Mouse (Mus musculus): ENCODE measurements around the gene Eda. TPM values are rescaled to one million over a fixed set of nuclear protein-coding genes. Genes with fewer than 3 reads are reported as not detected.

Gene Eda
- polyA plus RNA-seq, 1 experiment = 0.04 TPM

- H3K79me3 ChIP-seq (ENCODE audit: low read depth) = no peaks in the 10 kb centered on the region
- H3K79me2 ChIP-seq (ENCODE audit: control insufficient read depth, insufficient read depth) = no peaks in the 10 kb centered on the region
- no peak overlapping the region for H3ac ChIP-seq (ENCODE audit: control insufficient read depth, insufficient read length, low read depth)
- H3K4me3 ChIP-seq (ENCODE audit: insufficient read depth, poor library complexity, severe bottlenecking) = no peak overlapping the region
- no peaks in the 10 kb centered on the region for H3K36me3 ChIP-seq (ENCODE audit: control insufficient read depth, insufficient read depth)
- TF ChIP-seq CTCF (IDR thresholded peaks at IDR 0.05; ENCODE audit: control insufficient read depth, insufficient read depth, insufficient read length) (no peak), MAX (IDR thresholded peaks at IDR 0.05) (no peak), USF1 (IDR thresholded peaks at IDR 0.05; ENCODE audit: low read depth) (no peak), CEBPB (IDR thresholded peaks at IDR 0.05; ENCODE audit: low read depth) (no peak), MYOD1 (IDR thresholded peaks at IDR 0.05; ENCODE audit: control insufficient read depth, insufficient read length, low read depth) (no peak), FOSL1 (IDR thresholded peaks at IDR 0.05; ENCODE audit: insufficient read depth, low read length, poor library complexity, severe bottlenecking) (no peak), MYOG (IDR thresholded peaks at IDR 0.05; ENCODE audit: control insufficient read depth, extremely low read depth, insufficient read length) (no peak)
- no peaks in the 10 kb centered on the region for H3K27me3 ChIP-seq (ENCODE audit: control insufficient read depth, insufficient read depth, insufficient read length)
Observed at GRCm38 (mm10) chrX:100195286-100195685, 219.9 kb downstream of the Eda start.

GRCm38 (mm10) chrX:100313652-100314051 is 338.2 kb downstream of the Eda start:
- Histone ChIP-seq H3K27me3 (ENCODE audit: control insufficient read depth, insufficient read depth, insufficient read length) (no peaks in the 10 kb centered on the region), H3ac (ENCODE audit: control insufficient read depth, insufficient read length, low read depth) (no peak overlapping the region), H3K36me3 (ENCODE audit: control insufficient read depth, insufficient read depth) (no peaks in the 10 kb centered on the region), H3K79me3 (ENCODE audit: low read depth) (no peaks in the 10 kb centered on the region), H3K4me3 (ENCODE audit: insufficient read depth, poor library complexity, severe bottlenecking) (no peak overlapping the region), H3K79me2 (ENCODE audit: control insufficient read depth, insufficient read depth) (no peaks in the 10 kb centered on the region)
- no peak for TF ChIP-seq MYOG (IDR thresholded peaks at IDR 0.05; ENCODE audit: control insufficient read depth, extremely low read depth, insufficient read length)
- no peak for TF ChIP-seq FOSL1 (IDR thresholded peaks at IDR 0.05; ENCODE audit: insufficient read depth, low read length, poor library complexity, severe bottlenecking)
- TF ChIP-seq MYOD1 (IDR thresholded peaks at IDR 0.05; ENCODE audit: control insufficient read depth, insufficient read length, low read depth) = no peak
- TF ChIP-seq USF1 (IDR thresholded peaks at IDR 0.05; ENCODE audit: low read depth) = no peak
- no peak for TF ChIP-seq CEBPB (IDR thresholded peaks at IDR 0.05; ENCODE audit: low read depth)
- TF ChIP-seq MAX (IDR thresholded peaks at IDR 0.05) = no peak
- TF ChIP-seq CTCF (IDR thresholded peaks at IDR 0.05; ENCODE audit: control insufficient read depth, insufficient read depth, insufficient read length) = no peak

DNA sequence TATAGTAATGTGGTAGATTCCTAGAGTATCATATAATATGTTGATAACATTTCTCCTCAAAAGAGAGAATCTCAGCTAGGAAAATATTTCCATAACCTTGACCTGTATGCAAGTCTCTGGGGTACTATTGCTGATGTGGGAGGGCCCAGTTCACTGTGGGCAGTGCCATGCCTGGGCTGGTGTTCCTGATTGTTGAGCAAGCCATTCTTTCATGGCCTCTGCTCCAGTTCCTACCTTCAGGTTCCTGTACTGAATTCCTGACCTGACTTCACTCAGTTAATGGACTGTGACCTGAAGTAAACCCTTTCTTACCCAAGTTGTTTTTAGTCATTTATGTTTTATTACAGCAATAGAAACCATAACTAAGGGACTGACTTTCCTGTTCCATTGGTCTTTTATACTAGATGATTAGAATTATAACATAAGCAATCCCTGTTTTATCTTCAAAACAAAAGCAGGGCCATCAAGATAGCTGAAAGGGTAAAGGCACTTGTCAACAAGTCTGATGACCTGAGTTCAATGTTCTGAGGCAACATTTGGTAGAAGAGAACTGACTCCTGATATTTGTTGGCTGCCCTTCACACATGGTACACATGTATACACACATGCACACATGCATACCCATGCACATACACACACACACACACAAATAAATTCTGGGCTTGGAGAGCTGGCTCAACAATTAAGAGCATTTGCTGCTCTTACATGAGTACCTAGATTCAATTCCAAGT is 338.9 kb downstream of the Eda start:
- Histone ChIP-seq H3K36me3 (ENCODE audit: control insufficient read depth, insufficient read depth) (no peaks in the 10 kb centered on the region), H3K79me3 (ENCODE audit: low read depth) (no peaks in the 10 kb centered on the region), H3K27me3 (ENCODE audit: control insufficient read depth, insufficient read depth, insufficient read length) (no peaks in the 10 kb centered on the region), H3K79me2 (ENCODE audit: control insufficient read depth, insufficient read depth) (no peaks in the 10 kb centered on the region), H3K4me3 (ENCODE audit: insufficient read depth, poor library complexity, severe bottlenecking) (no peak overlapping the region), H3ac (ENCODE audit: control insufficient read depth, insufficient read length, low read depth) (no peak overlapping the region)
- TF ChIP-seq MYOG (IDR thresholded peaks at IDR 0.05; ENCODE audit: control insufficient read depth, extremely low read depth, insufficient read length) (no peak), MAX (IDR thresholded peaks at IDR 0.05) (no peak), FOSL1 (IDR thresholded peaks at IDR 0.05; ENCODE audit: insufficient read depth, low read length, poor library complexity, severe bottlenecking) (no peak), MYOD1 (IDR thresholded peaks at IDR 0.05; ENCODE audit: control insufficient read depth, insufficient read length, low read depth) (no peak), CTCF (IDR thresholded peaks at IDR 0.05; ENCODE audit: control insufficient read depth, insufficient read depth, insufficient read length) (no peak), USF1 (IDR thresholded peaks at IDR 0.05; ENCODE audit: low read depth) (no peak), CEBPB (IDR thresholded peaks at IDR 0.05; ENCODE audit: low read depth) (no peak)

DNA sequence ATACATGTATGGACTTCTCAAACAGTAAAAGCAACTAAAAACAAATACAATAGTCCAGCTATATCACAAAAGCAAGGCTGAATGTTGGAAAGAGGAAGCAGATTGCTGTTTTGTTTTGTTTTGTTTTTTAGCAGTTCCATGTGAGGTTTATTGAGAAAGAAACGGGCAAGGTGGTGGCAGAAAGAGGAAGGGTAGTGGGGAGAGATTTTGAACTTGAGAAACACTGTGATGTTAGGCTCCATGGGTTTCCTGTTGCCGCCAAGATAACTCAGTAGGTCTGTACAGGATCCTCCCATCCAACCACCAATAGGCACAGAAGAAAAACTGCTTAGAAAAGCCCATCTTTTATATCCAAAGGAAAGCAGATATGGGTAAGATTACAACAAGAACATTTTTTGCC is 365.3 kb downstream of the Eda start:
- no peak overlapping the region for H3ac ChIP-seq (ENCODE audit: control insufficient read depth, insufficient read length, low read depth)
- no peaks in the 10 kb centered on the region for H3K27me3 ChIP-seq (ENCODE audit: control insufficient read depth, insufficient read depth, insufficient read length)
- no peaks in the 10 kb centered on the region for H3K79me2 ChIP-seq (ENCODE audit: control insufficient read depth, insufficient read depth)
- no peaks in the 10 kb centered on the region for H3K79me3 ChIP-seq (ENCODE audit: low read depth)
- no peaks in the 10 kb centered on the region for H3K36me3 ChIP-seq (ENCODE audit: control insufficient read depth, insufficient read depth)
- TF ChIP-seq USF1 (IDR thresholded peaks at IDR 0.05; ENCODE audit: low read depth) = no peak
- no peak for TF ChIP-seq MYOG (IDR thresholded peaks at IDR 0.05; ENCODE audit: control insufficient read depth, extremely low read depth, insufficient read length)
- no peak for TF ChIP-seq CEBPB (IDR thresholded peaks at IDR 0.05; ENCODE audit: low read depth)
- TF ChIP-seq MAX (IDR thresholded peaks at IDR 0.05) = no peak
- TF ChIP-seq FOSL1 (IDR thresholded peaks at IDR 0.05; ENCODE audit: insufficient read depth, low read length, poor library complexity, severe bottlenecking) = no peak
- TF ChIP-seq MYOD1 (IDR thresholded peaks at IDR 0.05; ENCODE audit: control insufficient read depth, insufficient read length, low read depth) = no peak
- no peak for TF ChIP-seq CTCF (IDR thresholded peaks at IDR 0.05; ENCODE audit: control insufficient read depth, insufficient read depth, insufficient read length)
- H3K4me3 ChIP-seq (ENCODE audit: insufficient read depth, poor library complexity, severe bottlenecking) = no peak overlapping the region

DNA sequence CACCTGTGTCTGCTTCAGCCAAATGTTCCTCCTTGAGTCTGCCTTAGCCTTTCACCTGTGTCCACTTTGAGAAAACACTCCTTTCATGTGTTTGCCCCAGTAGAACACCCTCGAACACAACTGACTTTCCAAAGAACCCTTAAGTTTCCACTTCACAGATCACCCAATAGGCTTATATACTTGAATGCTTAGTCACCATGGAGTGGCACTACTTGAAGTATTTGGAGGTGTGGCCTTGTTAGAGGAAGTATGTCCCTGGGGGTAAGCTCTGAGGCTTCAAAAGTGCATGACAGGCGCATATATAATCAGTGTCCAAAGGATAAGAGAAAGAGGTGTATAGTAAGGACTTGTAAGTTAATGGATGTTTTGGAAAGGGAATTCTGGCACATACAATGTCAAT is 369.0 kb downstream of the Eda start:
- H3ac ChIP-seq (ENCODE audit: control insufficient read depth, insufficient read length, low read depth) = no peak overlapping the region
- no peaks in the 10 kb centered on the region for H3K36me3 ChIP-seq (ENCODE audit: control insufficient read depth, insufficient read depth)
- no peak overlapping the region for H3K4me3 ChIP-seq (ENCODE audit: insufficient read depth, poor library complexity, severe bottlenecking)
- H3K79me3 ChIP-seq (ENCODE audit: low read depth) = no peaks in the 10 kb centered on the region
- no peaks in the 10 kb centered on the region for H3K79me2 ChIP-seq (ENCODE audit: control insufficient read depth, insufficient read depth)
- TF ChIP-seq USF1 (IDR thresholded peaks at IDR 0.05; ENCODE audit: low read depth) (no peak), FOSL1 (IDR thresholded peaks at IDR 0.05; ENCODE audit: insufficient read depth, low read length, poor library complexity, severe bottlenecking) (no peak), MYOD1 (IDR thresholded peaks at IDR 0.05; ENCODE audit: control insufficient read depth, insufficient read length, low read depth) (no peak), MYOG (IDR thresholded peaks at IDR 0.05; ENCODE audit: control insufficient read depth, extremely low read depth, insufficient read length) (no peak), MAX (IDR thresholded peaks at IDR 0.05) (no peak), CTCF (IDR thresholded peaks at IDR 0.05; ENCODE audit: control insufficient read depth, insufficient read depth, insufficient read length) (no peak), CEBPB (IDR thresholded peaks at IDR 0.05; ENCODE audit: low read depth) (no peak)
- H3K27me3 ChIP-seq (ENCODE audit: control insufficient read depth, insufficient read depth, insufficient read length) = no peaks in the 10 kb centered on the region
